Mouse (Mus musculus): ENCODE results near the gene Pbsn.
"Not testable (repeated sequence)": the region's sequence is repeated elsewhere in the genome, so short reads cannot be mapped to it uniquely, and the experiment has no call there.

The Pbsn gene

DNA sequence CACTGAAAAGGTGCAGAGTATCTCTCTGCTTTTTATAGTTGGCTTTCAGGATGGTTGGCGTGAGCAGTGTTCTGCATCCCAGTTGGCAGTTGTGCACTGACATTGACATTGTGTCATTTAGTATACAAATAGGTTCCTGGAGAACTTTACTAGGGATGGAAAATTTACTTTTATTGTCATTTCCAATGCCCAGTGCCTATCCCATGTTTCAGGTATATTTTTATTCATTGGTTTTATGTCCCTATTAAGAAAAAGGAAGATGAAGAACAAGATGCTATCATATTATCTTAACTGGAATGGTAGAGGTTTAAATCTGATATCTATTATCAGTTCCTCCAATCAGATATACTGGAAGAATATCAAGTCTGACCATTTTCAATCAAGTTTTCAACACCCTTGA is at the start of gene Pbsn:
Gene Pbsn (minus strand): TSS at position 101 of the 400 bp plus-strand sequence.
- DNase-seq (ENCODE audit: low spot score in 2 of 2) = no peak

GRCm38 (mm10) chrX:77880033-77880432 is 26.6 kb upstream of the Pbsn start:
- DNase-seq (ENCODE audit: low spot score in 2 of 2) = not testable (repeated sequence)

DNA sequence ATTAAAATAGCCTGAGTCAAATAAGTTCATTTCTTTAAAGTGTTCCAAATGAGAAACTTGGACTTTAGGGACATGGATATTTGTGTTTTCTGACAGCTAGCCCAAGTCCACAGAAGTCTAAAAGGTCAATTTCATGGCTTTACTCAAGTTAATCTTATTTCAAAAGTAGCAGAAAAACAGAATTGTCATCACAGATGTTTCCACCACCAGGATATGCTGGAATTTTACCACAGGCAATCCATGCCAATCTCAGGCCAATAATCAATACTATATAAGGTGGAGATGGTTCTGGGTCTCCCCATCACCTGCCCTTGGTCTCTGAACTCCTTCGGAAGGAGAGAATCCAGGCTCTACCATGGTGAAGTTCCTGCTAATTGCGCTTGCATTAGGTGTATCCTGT is 11.0 kb upstream of the Pbsn start, which contains the start of gene Gm14744:
Gene Gm14744 (plus strand): TSS at position 301 of the 400 bp plus-strand sequence.
- not testable (repeated sequence) for DNase-seq (ENCODE audit: low spot score in 2 of 2)

DNA sequence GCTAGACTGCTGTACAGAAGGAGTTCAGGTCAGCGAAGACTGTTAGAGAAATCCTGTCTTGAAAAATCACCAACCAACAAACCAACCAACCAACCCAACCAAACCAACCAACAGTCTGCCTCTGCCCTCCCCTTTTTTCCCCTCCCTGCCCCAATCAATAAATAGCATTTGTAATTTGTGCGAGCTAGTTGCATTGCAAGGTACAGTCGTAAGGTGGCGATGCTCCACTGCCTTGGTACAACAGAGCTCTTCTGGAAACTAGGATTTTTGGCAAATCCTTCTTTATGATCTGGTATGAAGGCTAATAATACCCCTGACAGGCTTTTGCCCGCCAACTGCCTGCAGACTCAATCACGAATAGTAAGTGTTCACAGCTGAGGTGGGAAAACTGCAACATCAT is 41.4 kb downstream of the Pbsn start:
- no peak for DNase-seq (ENCODE audit: low spot score in 2 of 2)

- peak in 1 of 2 experiments; percentile 41 for DNase-seq (ENCODE audit: low spot score in 2 of 2)
These were observed 42.7 kb downstream of the Pbsn start for GRCm38 (mm10) chrX:77810608-77811206.

GRCm38 (mm10) chrX:77808602-77809001 is 44.8 kb downstream of the Pbsn start:
- peak in 1 of 2 experiments; percentile 22 for DNase-seq (ENCODE audit: low spot score in 2 of 2)

DNA sequence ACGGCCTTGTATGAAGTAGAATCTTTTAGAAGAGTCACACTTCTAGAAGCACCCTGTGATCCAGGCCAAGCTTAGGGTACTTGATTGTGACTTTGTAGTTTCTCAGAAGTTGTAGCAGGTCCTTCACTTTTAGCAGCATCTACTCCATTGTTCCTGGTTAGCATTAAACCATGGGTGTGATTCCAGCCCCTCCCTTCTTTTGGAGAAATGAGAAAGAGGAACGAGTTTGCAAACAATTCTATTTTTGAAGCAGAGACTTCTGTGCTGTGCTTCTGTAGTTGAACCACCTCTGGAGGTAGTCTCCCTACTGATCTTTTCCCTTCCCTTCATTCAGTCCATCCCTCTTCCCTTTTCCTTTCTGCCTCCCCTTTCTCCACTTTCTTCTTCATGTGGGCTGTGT is 51.1 kb downstream of the Pbsn start:
- DNase-seq (ENCODE audit: low spot score in 2 of 2) = no peak

DNA sequence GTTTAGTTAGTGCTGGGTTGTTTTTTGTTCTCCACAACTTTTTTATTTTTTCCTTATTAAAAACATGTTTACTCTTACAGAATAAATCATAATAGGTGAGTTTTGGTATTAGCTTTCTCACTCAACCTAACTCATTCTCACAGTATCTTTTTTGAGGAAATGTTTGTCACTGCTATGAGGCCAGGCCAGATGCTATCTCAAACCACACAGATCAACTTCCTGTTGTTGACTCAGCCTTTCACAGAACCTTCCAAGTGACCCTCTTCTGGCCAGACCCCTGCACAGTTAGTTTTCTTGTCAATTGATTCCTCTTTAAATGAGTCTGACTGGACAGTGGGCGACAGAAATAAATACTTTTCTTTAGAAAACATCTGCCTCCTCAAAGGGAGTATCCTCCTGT is 51.9 kb downstream of the Pbsn start:
- no peak for DNase-seq (ENCODE audit: low spot score in 2 of 2)

- DNase-seq (ENCODE audit: low spot score in 2 of 2) = no peak
These were observed 53.9 kb downstream of the Pbsn start for GRCm38 (mm10) chrX:77799554-77799953.

DNA sequence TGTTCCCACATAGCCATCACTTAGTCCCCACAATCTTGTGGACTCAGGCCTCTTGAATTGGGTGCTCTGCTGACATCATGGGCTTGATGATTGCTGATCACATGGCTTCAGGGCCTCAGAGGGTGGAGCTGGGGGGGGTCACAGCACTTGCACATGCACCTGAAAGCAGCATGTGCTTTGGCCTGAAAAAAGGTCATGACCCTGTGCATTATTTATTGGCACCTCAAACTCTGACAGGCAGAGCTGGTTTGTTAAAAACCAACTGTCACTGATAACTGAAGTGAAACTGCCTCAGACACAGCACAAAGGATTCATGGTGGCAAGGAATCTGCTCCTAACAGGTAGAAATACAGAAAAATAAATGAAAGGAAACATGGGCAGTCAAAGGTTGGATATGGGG is 55.6 kb downstream of the Pbsn start:
- DNase-seq (ENCODE audit: low spot score in 2 of 2) = no peak

- DNase-seq (ENCODE audit: low spot score in 2 of 2) = no peak
These were observed 56.5 kb downstream of the Pbsn start for GRCm38 (mm10) chrX:77796916-77797315.

DNA sequence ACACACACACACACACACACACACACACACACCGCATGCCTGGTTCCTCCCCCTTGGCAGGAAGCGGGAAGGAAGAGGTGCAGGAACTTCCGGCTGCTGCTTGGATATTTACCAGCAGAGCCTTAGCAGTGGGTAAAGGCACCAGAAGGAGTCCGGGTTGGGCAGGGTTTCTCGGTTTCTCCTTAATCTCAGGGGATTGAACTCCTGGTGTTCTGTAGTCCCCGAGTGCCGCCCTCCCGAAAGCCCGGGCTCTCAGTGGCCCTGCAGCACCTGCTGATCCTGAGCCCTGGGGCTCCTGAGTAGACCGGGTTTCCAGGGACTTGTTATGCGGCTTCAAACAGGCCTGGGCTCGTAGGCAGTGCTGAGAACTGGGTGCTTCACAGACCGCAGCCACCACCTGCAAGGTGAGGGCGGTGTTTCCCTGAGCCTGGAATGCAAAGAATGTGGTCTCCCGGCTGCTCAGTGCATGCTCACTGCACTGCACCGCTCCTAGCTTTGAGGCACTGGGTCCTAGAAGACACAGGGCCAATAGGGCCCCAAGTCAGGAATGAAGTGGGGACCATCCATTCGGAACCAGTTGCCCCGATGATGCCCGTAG is 57.1 kb downstream of the Pbsn start, which contains the start of gene Prkx:
Gene Prkx (minus strand): TSS at position 41 of the 598 bp plus-strand sequence.
- DNase-seq (ENCODE audit: low spot score in 2 of 2) = peak in 1 of 2 experiments; percentile 5

- peak; percentile 67 to 73 for DNase-seq (ENCODE audit: low spot score in 2 of 2)
These were observed 57.6 kb downstream of the Pbsn start for GRCm38 (mm10) chrX:77795858-77796174.

- DNase-seq (ENCODE audit: low spot score in 2 of 2) = no peak
These were observed 58.2 kb downstream of the Pbsn start for GRCm38 (mm10) chrX:77794962-77795857.

- no peak for DNase-seq (ENCODE audit: low spot score in 2 of 2)
These were observed 64.7 kb downstream of the Pbsn start for GRCm38 (mm10) chrX:77788675-77789074.

Data from spleen, postnatal 14 days (tissue).